Mouse (Mus musculus) urinary bladder, postnatal 4 days (tissue): ENCODE data around the gene Zfhx3.

Source experiments
- DNase-seq, 2 experiments: peaks; one replicate each; pipeline ENCODE4 v3.0.0; 2021 to 2022; ENCODE audit warnings: low spot score in 2 of 2

Zfhx3 gene

GRCm38 (mm10) chr8:108887256-108887615 is 944.8 kb downstream of the Zfhx3 start:
- DNase-seq = no peak

- no peak for DNase-seq
Measured at GRCm38 (mm10) chr8:108887890-108888289, 945.4 kb downstream of the Zfhx3 start.

- DNase-seq = no peak
Measured at GRCm38 (mm10) chr8:108888924-108889323, 946.5 kb downstream of the Zfhx3 start.

- no peak for DNase-seq
Measured at GRCm38 (mm10) chr8:108889406-108889805, 947.0 kb downstream of the Zfhx3 start.

GRCm38 (mm10) chr8:108894287-108894686 is 951.8 kb downstream of the Zfhx3 start:
- no peak for DNase-seq

- DNase-seq = peak; percentile 72 to 90
Measured at GRCm38 (mm10) chr8:108896468-108897346, 954.3 kb downstream of the Zfhx3 start.

- no peak for DNase-seq
Measured at GRCm38 (mm10) chr8:108897347-108898100, 955.1 kb downstream of the Zfhx3 start.

- DNase-seq = no peak
Measured at GRCm38 (mm10) chr8:108899251-108899771, 956.9 kb downstream of the Zfhx3 start.

GRCm38 (mm10) chr8:108900541-108900940 is 958.1 kb downstream of the Zfhx3 start:
- no peak for DNase-seq

GRCm38 (mm10) chr8:108901208-108901607 is 958.8 kb downstream of the Zfhx3 start:
- no peak for DNase-seq

- DNase-seq = no peak
Measured at GRCm38 (mm10) chr8:108903550-108903949, 961.1 kb downstream of the Zfhx3 start.

- no peak for DNase-seq
Measured at GRCm38 (mm10) chr8:108904288-108904971, 962.0 kb downstream of the Zfhx3 start.

GRCm38 (mm10) chr8:108908066-108908465 is 965.6 kb downstream of the Zfhx3 start:
- DNase-seq = no peak

- DNase-seq = no peak
Measured at GRCm38 (mm10) chr8:108908540-108908939, 966.1 kb downstream of the Zfhx3 start.

GRCm38 (mm10) chr8:108909035-108909434 is 966.6 kb downstream of the Zfhx3 start:
- no peak for DNase-seq

- no peak for DNase-seq
Measured at GRCm38 (mm10) chr8:108909455-108909854, 967.0 kb downstream of the Zfhx3 start.

- peak in 1 of 2 experiments; percentile 47 for DNase-seq
Measured at GRCm38 (mm10) chr8:108910843-108911242, 968.4 kb downstream of the Zfhx3 start.

GRCm38 (mm10) chr8:108911511-108911910 is 969.1 kb downstream of the Zfhx3 start:
- peak; percentile 77 to 94 for DNase-seq

GRCm38 (mm10) chr8:108912998-108913397 is 970.6 kb downstream of the Zfhx3 start:
- no peak for DNase-seq

GRCm38 (mm10) chr8:108915425-108915824 is 973.0 kb downstream of the Zfhx3 start:
- no peak for DNase-seq

- no peak for DNase-seq
Measured at GRCm38 (mm10) chr8:108915876-108916275, 973.4 kb downstream of the Zfhx3 start.

GRCm38 (mm10) chr8:108920151-108920550 is 977.7 kb downstream of the Zfhx3 start:
- no peak for DNase-seq
